Mouse (Mus musculus) MEL (cell line): ENCODE measurements around the gene Ccdc188. TPM values are rescaled to one million over a fixed set of nuclear protein-coding genes. Genes with fewer than 3 reads are reported as not detected.

Experiments used
- DNase-seq: peaks from one replicate; pipeline ENCODE4 v3.0.0; 2011; ENCODE audit warnings: low read depth, low spot score
- H3K27ac ChIP-seq: 2 replicates; pipeline ENCODE4 v1.5.1; 2012; ENCODE audit warnings: low read depth, mild to moderate bottlenecking, control low read depth, low read length, moderate library complexity; ENCODE audit not compliant: control insufficient read depth
- H3K27me3 ChIP-seq, 2 experiments: fragments of 150-350 bp in 1 of 2; sonication (generic) in 1 of 2; 2 replicates each; pipeline ENCODE4 v1.6.1; 2012; ENCODE audit warnings: low read length in 2 of 2, mild to moderate bottlenecking in 2 of 2, improper control_type of control experiment in 1 of 2, moderate library complexity in 1 of 2; ENCODE audit not compliant: insufficient read depth in 2 of 2, control insufficient read depth in 1 of 2
- H3K36me3 ChIP-seq, 2 experiments: 2 replicates each; pipeline ENCODE4 v1.6.1; 2012 to 2014; ENCODE audit warnings: low read length in 2 of 2, improper control_type of control experiment in 1 of 2, inconsistent platforms in 1 of 2, mild to moderate bottlenecking in 1 of 2; ENCODE audit not compliant: insufficient read depth in 2 of 2, control insufficient read depth in 1 of 2
- H3K4me1 ChIP-seq, 2 experiments: fragments of 150-350 bp in 1 of 2; sonication (generic) in 1 of 2; 2 replicates each; pipeline ENCODE4 v1.6.1; 2012; ENCODE audit warnings: low read length in 2 of 2, improper control_type of control experiment in 1 of 2, mild to moderate bottlenecking in 1 of 2; ENCODE audit not compliant: insufficient read depth in 2 of 2, control insufficient read depth in 1 of 2
- H3K4me3 ChIP-seq, 2 experiments: fragments of 150-350 bp in 1 of 2; sonication (generic) in 1 of 2; 2 replicates each; pipeline ENCODE4 v1.5.1; 2012; ENCODE audit warnings: low read depth in 2 of 2, low read length in 2 of 2, mild to moderate bottlenecking in 2 of 2, moderate library complexity in 2 of 2, control low read depth in 1 of 2, improper control_type of control experiment in 1 of 2; ENCODE audit not compliant: control insufficient read depth in 1 of 2, insufficient read depth in 1 of 2
- H3K79me2 ChIP-seq: 2 replicates; pipeline ENCODE4 v1.6.1; 2012; ENCODE audit warnings: mild to moderate bottlenecking, low read length, moderate library complexity; ENCODE audit not compliant: control insufficient read depth, poor library complexity, insufficient read depth
- H3K9ac ChIP-seq: 2 replicates; pipeline ENCODE4 v1.6.1; 2012; ENCODE audit warnings: low read depth, mild to moderate bottlenecking, control low read depth, low read length, moderate library complexity; ENCODE audit not compliant: control insufficient read depth, poor library complexity, severe bottlenecking
- H3K9me3 ChIP-seq: fragments of 150-350 bp; sonication (generic); replicated peaks from 2 replicates; pipeline ENCODE4 v1.6.1; 2012; ENCODE audit warnings: mild to moderate bottlenecking, low read length, improper control_type of control experiment, moderate library complexity; ENCODE audit not compliant: insufficient read depth
- BHLHE40 ChIP-seq: IDR thresholded peaks from 2 replicates; pipeline ENCODE4 v1.6.1; 2012; ENCODE audit warnings: low read depth, mild to moderate bottlenecking, inconsistent platforms, low read length, improper control_type of control experiment, borderline replicate concordance
- CHD2 ChIP-seq: IDR thresholded peaks from 2 replicates; pipeline ENCODE4 v1.6.1; 2011; ENCODE audit warnings: low read length, improper control_type of control experiment
- CTCF ChIP-seq, 3 experiments: IDR thresholded peaks in 2 of 3; conservative IDR thresholded peaks in 1 of 3; 2 replicates each; pipeline ENCODE4 v1.5.1; 2011 to 2012; ENCODE audit warnings: low read length in 3 of 3, low read depth in 2 of 3, mild to moderate bottlenecking in 2 of 3, improper control_type of control experiment in 1 of 3, inconsistent platforms in 1 of 3, mixed read lengths in 1 of 3, moderate library complexity in 1 of 3; ENCODE audit not compliant: control insufficient read depth in 1 of 3, insufficient read depth in 1 of 3, poor library complexity in 1 of 3, severe bottlenecking in 1 of 3
- E2F4 ChIP-seq: IDR thresholded peaks from 2 replicates; pipeline ENCODE4 v1.6.1; 2011; ENCODE audit warnings: low read depth, low read length, improper control_type of control experiment, borderline replicate concordance
- ELF1 ChIP-seq: IDR thresholded peaks from 2 replicates; pipeline ENCODE4 v1.6.1; 2014; ENCODE audit warnings: low read depth, mild to moderate bottlenecking, inconsistent platforms, low read length, improper control_type of control experiment, moderate library complexity
- HCFC1 ChIP-seq: IDR thresholded peaks from 2 replicates; pipeline ENCODE4 v1.6.1; 2012; ENCODE audit warnings: low read depth, mild to moderate bottlenecking, inconsistent platforms, low read length, improper control_type of control experiment, moderate library complexity
- JUND ChIP-seq: IDR thresholded peaks from 2 replicates; pipeline ENCODE4 v1.6.1; 2011; ENCODE audit warnings: low read depth, mild to moderate bottlenecking, improper control_type of control experiment, low read length
- MAFK ChIP-seq: IDR thresholded peaks from 2 replicates; pipeline ENCODE4 v1.6.1; 2011; ENCODE audit warnings: low read depth, mild to moderate bottlenecking, low read length, improper control_type of control experiment, borderline replicate concordance
- NELFE ChIP-seq: IDR thresholded peaks from 2 replicates; pipeline ENCODE4 v1.6.1; 2011; ENCODE audit warnings: low read depth, low read length, improper control_type of control experiment
- NRF1 ChIP-seq: IDR thresholded peaks from 2 replicates; pipeline ENCODE4 v1.6.1; 2014; ENCODE audit warnings: low read depth, mild to moderate bottlenecking, inconsistent platforms, low read length, improper control_type of control experiment, moderate library complexity; ENCODE audit not compliant: poor library complexity, insufficient read depth, severe bottlenecking
- RAD21 ChIP-seq: IDR thresholded peaks from 2 replicates; pipeline ENCODE4 v1.6.1; 2011; ENCODE audit warnings: mild to moderate bottlenecking, low read depth, low read length, improper control_type of control experiment
- RCOR1 ChIP-seq: IDR thresholded peaks from 2 replicates; pipeline ENCODE4 v1.6.1; 2012; ENCODE audit warnings: low read depth, mild to moderate bottlenecking, inconsistent platforms, low read length, improper control_type of control experiment
- SIN3A ChIP-seq: IDR thresholded peaks from 2 replicates; pipeline ENCODE4 v1.6.1; 2012; ENCODE audit warnings: low read length, improper control_type of control experiment, inconsistent platforms
- TAL1 ChIP-seq: IDR thresholded peaks from 2 replicates; pipeline ENCODE4 v1.6.1; 2012; ENCODE audit warnings: mild to moderate bottlenecking, inconsistent platforms, low read length, moderate library complexity, mixed read lengths
- TBP ChIP-seq: IDR thresholded peaks from 2 replicates; pipeline ENCODE4 v1.8.0; 2011; ENCODE audit warnings: low read depth, low read length, improper control_type of control experiment
- TCF12 ChIP-seq: IDR thresholded peaks from 2 replicates; pipeline ENCODE4 v1.6.1; 2014; ENCODE audit warnings: low read depth, mild to moderate bottlenecking, inconsistent platforms, low read length, improper control_type of control experiment, moderate library complexity
- USF1 ChIP-seq: IDR thresholded peaks from 2 replicates; pipeline ENCODE4 v1.6.1; 2014; ENCODE audit warnings: low read depth, mild to moderate bottlenecking, inconsistent platforms, low read length, improper control_type of control experiment, moderate library complexity
- USF2 ChIP-seq, 2 experiments: IDR thresholded peaks; 2 replicates each; pipeline ENCODE4 v1.6.1; 2011 to 2012; ENCODE audit warnings: improper control_type of control experiment in 2 of 2, low read length in 2 of 2, borderline replicate concordance in 1 of 2, inconsistent platforms in 1 of 2, low read depth in 1 of 2, mild to moderate bottlenecking in 1 of 2; ENCODE audit not compliant: insufficient read depth in 1 of 2
- ZMIZ1 ChIP-seq: IDR thresholded peaks from 2 replicates; pipeline ENCODE4 v1.6.1; 2012; ENCODE audit warnings: low read depth, mild to moderate bottlenecking, inconsistent platforms, low read length, improper control_type of control experiment, moderate library complexity
- polyA plus RNA-seq, 2 experiments: library from polyadenylated mRNA; stranded (reverse) in 1 of 2; unstranded in 1 of 2; fragments of >175 nt in 1 of 2; fragments of >200 nt in 1 of 2; gene quantifications; 2 replicates each; pipeline versions ENCODE4 v1.2.1 to v1.2.4; 2012; ENCODE audit warnings: low replicate concordance in 2 of 2, low read depth in 1 of 2; ENCODE audit not compliant: insufficient read length in 2 of 2, insufficient read depth in 1 of 2, missing spikeins in 1 of 2
- total RNA-seq: library from RNA; depleted of rRNA; stranded (reverse); fragments of 300-350 nt; gene quantifications from 2 replicates; pipeline ENCODE4 v1.2.3, GENCODE M21; 2012

Ccdc188 gene
- total and polyA plus RNA-seq, 3 experiments: not detected

GRCm38 (mm10) chr16:18220856-18221542 lies 3.3 kb downstream of the Ccdc188 start:
- TF ChIP-seq TBP (no peak), NELFE (no peak), E2F4 (no peak), USF2 (IDR thresholded peaks at IDR 0.05; ENCODE audit: borderline replicate concordance in 1 of 2, insufficient read depth in 1 of 2, low read depth in 1 of 2, low read length in 2 of 2) (no peak), ZMIZ1 (no peak), BHLHE40 (no peak), ELF1 (no peak), NRF1 (no peak), TAL1 (no peak)
- no peaks in the 10 kb centered on the region for H3K36me3 ChIP-seq
- H3K27me3 ChIP-seq: no peaks in the 10 kb centered on the region
- no peaks in the 10 kb centered on the region for H3K4me1 ChIP-seq
- no peak for DNase-seq
- H3K4me3 ChIP-seq: no peak overlapping the region
- H3K9ac ChIP-seq: no peak overlapping the region
- H3K79me2 ChIP-seq: no peaks in the 10 kb centered on the region
- no peaks in the 10 kb centered on the region for H3K9me3 ChIP-seq
- no peak overlapping the region for H3K27ac ChIP-seq

- H3K27ac ChIP-seq: no peak overlapping the region
- H3K36me3 ChIP-seq: no peaks in the 10 kb centered on the region
- H3K9ac ChIP-seq: no peak overlapping the region
- TF ChIP-seq CTCF (IDR thresholded peaks at IDR 0.05 in 2 of 3, conservative IDR thresholded peaks at IDR 0.05 in 1 of 3; ENCODE audit: control insufficient read depth in 1 of 3, insufficient read depth in 1 of 3, low read depth in 2 of 3, low read length in 3 of 3, poor library complexity in 1 of 3, severe bottlenecking in 1 of 3) (peak; percentile 11 to 67 (median 48); a peak in 4 of 6 replicates), MAFK (no peak)
- H3K4me1 ChIP-seq: no peaks in the 10 kb centered on the region
- no peak overlapping the region for H3K4me3 ChIP-seq
- peak; percentile 26 for DNase-seq
- H3K27me3 ChIP-seq: no peaks in the 10 kb centered on the region
- H3K9me3 ChIP-seq: no peaks in the 10 kb centered on the region
- no peaks in the 10 kb centered on the region for H3K79me2 ChIP-seq
These were observed 3.8 kb downstream of the Ccdc188 start for GRCm38 (mm10) chr16:18221543-18221898.

DNA sequence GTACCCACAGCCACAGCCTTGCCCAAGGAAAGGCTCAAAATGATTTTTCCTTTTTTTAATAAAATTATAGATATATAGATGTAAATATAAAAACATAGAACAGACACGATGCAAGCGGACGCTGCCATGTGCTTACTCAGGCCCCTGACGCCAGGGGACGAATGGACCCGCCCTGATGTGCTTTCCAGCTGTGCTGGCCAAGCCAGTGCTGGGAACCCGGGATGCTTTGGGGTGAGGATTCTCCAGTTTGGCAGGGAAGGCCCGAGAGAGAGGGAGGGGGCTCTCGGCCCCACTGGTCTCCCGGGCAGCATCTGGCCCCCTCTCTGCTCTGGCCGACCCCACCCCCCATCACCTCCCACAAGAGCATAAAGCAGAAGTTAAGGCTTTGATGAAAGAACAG lies 4.5 kb downstream of the Ccdc188 start:
- no peak overlapping the region for H3K9ac ChIP-seq
- DNase-seq: no peak
- H3K27me3 ChIP-seq: no peaks in the 10 kb centered on the region
- no peaks in the 10 kb centered on the region for H3K4me1 ChIP-seq
- no peaks in the 10 kb centered on the region for H3K9me3 ChIP-seq
- H3K4me3 ChIP-seq: no peak overlapping the region
- no peaks in the 10 kb centered on the region for H3K36me3 ChIP-seq
- H3K27ac ChIP-seq: no peak overlapping the region
- H3K79me2 ChIP-seq: no peaks in the 10 kb centered on the region
- TF ChIP-seq USF1: no peak
- no peak for TF ChIP-seq NRF1
- no peak for TF ChIP-seq RAD21
- TF ChIP-seq TCF12: no peak
- TF ChIP-seq BHLHE40: no peak
- TF ChIP-seq HCFC1: no peak
- no peak for TF ChIP-seq TAL1
- TF ChIP-seq JUND: no peak
- TF ChIP-seq USF2 (IDR thresholded peaks at IDR 0.05; ENCODE audit: borderline replicate concordance in 1 of 2, insufficient read depth in 1 of 2, low read depth in 1 of 2, low read length in 2 of 2): no peak
- TF ChIP-seq CHD2: no peak
- no peak for TF ChIP-seq SIN3A
- no peak for TF ChIP-seq ELF1
- TF ChIP-seq RCOR1: no peak
